Mouse (Mus musculus) kidney, adult 10 weeks (tissue): ENCODE measurements around the gene Igll1. TPM values are rescaled to one million over a fixed set of nuclear protein-coding genes. Genes with fewer than 3 reads are reported as not detected.

ENCODE experiments used
- polyA plus RNA-seq: library from polyadenylated mRNA; stranded (reverse); fragments of 350-450 nt; fragmentation: Illumina TruSeq; extraction: RNeasy Lipid Tissue Mini Kit (QIAGEN cat#74804); gene quantifications from one replicate; pipeline ENCODE4 v1.2.3, GENCODE M21; 2014; ENCODE audit warnings: low read depth, low replicate concordance

Igll1 gene
- not detected for polyA plus RNA-seq

DNA sequence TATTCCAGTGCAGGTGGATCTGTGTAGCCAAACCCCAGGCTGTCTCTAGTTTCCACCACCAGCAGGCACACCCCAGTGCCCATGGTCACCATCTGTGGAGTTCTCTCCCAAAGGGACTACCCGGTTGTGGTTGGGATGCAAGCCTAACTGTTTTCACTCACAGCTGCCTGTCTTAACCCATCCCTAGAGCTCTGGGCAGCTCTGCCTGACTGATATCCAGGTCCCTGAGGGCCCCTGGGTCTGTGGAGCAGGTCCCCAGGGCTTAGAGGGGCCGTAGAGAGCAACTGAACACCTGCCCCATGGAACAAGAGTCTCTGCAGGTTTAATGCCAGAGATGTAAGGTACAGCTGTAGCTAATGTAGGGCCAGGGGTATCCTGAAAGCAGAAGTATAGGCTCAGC is at the start of gene Igll1:
Gene Igll1 (minus strand): TSS at position 8 of the 400 bp plus-strand sequence.

DNA sequence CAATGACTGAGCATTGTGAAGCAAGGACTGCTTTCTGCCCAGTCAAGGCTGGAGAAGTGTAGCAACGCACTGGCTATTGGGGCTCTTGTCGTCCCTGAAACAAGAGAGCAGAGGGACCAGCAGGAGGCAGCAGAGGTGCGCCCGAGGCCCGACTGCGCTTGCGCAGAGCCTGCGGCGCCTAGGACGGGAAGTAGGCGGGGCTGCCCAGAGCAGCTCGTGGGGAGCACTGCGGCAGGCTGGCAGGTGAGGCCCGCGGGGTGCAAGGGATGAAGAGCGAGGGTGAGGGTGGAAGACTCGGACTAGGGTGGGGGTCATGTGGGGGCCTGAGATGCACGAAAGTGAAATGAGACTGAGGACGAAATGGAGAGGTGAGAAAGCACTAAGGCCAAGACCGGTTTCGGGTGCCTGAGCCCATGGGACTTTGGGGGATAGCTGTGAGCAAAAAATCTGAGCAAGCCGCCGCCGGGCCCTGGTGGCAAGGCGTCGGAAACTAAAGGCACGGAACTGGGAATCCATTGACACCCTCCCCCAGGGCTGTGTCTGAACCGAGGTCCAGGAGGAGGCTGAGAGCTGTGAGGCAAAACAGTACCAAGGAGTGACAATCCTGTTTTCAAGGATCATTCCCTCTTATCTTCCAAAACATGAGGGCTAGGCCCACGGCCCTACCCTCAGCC is 32.7 kb upstream of the Igll1 start, which contains the start of gene Ppm1f:
Gene Ppm1f (plus strand): TSS at position 88 of the 674 bp plus-strand sequence.

DNA sequence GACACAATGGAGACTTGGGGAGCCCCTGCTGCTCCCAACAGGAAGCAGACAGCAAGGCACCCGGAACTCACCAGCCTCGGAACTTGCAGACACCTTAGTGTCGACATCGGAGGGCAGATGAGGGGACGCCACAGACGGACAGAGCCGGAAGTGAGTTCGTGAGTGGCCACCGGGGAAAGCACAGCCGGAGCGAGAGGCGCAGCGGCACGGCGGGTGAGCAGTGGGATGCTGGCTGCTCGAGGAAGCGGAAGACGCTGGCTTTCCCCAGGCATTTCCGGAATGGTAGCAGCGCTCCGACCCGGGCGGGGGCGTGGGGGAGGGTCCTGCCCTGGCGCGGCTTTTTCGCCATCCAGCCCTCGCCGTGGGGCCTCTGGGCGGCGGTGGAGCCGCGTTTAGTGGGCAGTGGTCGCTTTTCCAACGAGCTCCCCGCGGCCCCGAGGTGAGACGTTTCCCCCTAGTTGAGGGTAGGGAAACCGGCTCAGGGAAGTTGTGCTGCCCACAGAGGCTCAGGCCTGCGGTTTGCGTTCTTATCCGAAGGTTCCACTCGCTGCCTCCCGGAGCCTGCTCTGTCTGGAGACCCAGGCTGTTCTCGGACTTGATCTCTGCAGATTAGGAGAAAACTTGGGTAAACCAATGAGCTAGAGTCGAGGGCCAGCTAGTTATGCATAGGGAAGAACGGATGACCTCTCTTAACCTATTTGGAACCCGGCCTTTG is 7.0 kb upstream of the Igll1 start, which contains the start of the genes Top3b and Vpreb1:
Gene Top3b (plus strand): TSS at position 120 of the 715 bp plus-strand sequence.
Gene Vpreb1 (minus strand): TSS at position 227 of the 715 bp plus-strand sequence.

DNA sequence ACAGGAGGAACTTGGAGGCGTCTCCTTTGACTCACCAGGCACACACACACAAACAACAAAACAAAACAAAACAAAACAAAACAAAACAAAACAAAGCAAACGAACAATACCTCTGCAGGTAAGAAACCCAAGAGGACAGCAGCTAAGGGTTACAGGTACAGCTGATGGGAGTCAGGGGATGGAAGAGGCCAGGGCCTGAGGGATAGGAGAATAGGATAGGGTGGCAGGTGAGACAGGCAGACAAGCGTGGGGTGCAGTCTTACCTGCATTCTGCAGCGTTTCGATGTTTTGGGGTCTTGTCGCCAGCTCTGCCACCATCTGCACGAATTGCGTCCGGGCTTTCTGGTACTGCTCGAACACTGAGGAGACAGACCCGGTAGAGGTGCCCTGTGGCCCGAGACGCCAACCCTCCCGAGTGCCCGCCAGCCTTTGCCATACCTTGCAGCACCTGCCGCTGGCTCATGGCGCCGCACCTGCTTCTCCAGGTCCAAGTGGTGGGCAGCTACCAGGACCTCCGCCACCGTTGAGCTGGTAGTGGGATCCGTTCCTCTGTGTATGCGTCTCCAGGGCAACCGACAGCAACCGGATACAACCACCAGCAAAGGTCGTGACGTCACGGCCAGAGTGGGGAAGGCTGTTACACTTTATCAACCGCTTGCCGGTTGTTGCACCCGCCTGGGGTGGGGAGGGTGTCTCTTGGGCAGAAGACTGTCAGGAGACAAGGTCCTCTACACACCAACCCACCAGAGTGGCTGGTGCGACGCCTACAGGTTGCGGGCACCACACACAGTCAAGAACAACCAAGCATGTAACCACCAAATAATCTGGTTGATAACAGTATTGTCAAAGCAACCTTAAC is 34.8 kb downstream of the Igll1 start, which contains the start of gene Spag6l:
Gene Spag6l (minus strand): TSS at position 700 of the 859 bp plus-strand sequence.

Other genes with a start within 250 kb of the Igll1 start
- not detected for gene Olfr19, start 187.6 kb downstream of the Igll1 start, polyA plus RNA-seq
- gene Spag6l, start 34.5 kb downstream of the Igll1 start, polyA plus RNA-seq, result 2.5 TPM
- gene Top3b, start 6.8 kb upstream of the Igll1 start, polyA plus RNA-seq, result 14.5 TPM
- 0.69 TPM for gene Vpreb1, start 6.9 kb upstream of the Igll1 start, polyA plus RNA-seq
- gene Ppm1f, start 32.5 kb upstream of the Igll1 start, polyA plus RNA-seq, result 6.0 TPM
- 232 TPM for gene Mapk1, start 119.4 kb upstream of the Igll1 start, polyA plus RNA-seq
- gene Ypel1, start 205.7 kb upstream of the Igll1 start, polyA plus RNA-seq, result 0.85 TPM
- 64.4 TPM for gene Ppil2, start 247.3 kb upstream of the Igll1 start, polyA plus RNA-seq